Mouse (Mus musculus): Measurements from ENCODE around the gene Alox12. TPM values are rescaled to one million over a fixed set of nuclear protein-coding genes. Genes with fewer than 3 reads are reported as not detected.
A peak's percentile ranks its signal among the peaks of the same experiment; 100 is the strongest.

The Alox12 gene
- total RNA-seq, 1 experiment from 2014 or later: 10.5 TPM

DNA sequence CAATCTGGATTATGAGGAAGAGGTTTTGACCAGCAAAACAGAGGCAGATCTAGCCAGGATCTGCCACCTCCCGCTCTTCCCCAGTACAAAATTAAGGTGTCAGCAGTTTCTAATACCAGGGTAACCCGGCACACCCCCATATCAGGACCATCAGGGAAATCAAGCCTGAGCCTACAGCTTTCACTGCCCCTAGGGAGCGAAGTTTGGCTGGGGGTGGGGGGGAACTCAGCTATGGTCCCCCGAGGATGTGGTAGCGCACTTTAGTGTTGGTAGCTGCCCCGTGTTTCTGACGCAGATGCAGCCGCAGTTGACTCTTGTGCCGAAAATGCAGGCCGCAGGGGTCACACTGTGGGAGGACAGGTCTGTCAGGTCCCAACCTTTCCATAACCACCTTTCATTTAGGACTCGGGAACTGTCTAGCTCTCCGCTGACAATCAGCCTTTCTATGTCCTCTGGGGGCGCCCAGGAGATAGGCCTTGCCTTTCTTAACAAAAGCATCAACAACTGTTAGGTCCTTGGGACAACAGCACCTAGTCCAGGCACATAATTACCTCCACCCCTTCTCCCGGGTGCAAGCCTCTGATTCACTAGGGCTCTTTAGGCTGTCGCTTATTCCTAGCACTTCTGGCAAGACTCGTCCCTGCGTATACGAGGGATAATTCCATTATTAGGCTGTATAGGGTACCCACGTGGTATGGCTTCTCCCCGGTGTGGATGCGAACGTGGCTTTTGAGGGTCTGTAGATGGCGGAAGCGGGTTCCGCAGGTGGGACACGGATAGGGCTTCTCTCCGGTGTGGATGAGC, 29.2 kb downstream of the Alox12 start:
- no peak for ATAC-seq (ENCODE audit: extremely low read depth, insufficient number of reproducible peaks, low FRiP score, poor library complexity, severe bottlenecking)

DNA sequence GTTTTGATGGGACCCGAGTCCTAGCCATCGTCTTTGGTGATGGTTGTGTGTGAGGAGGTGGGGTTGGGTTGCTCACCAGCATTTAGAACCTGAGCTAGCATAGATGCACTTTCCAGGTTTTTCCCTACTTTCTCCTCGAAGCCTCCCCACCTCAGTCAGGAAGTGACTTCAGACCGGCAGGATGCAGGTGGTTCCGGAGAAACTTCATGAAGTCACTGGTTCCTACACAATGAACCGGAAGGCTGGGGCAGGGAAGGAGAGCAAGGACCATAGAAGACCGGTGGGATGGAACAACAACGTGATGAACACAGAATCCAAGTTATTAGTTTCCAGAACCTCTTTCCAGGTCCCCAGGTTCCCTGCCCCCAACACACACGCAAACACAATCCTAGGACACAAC, 31.4 kb downstream of the Alox12 start:
- no peak for ATAC-seq (ENCODE audit: extremely low read depth, insufficient number of reproducible peaks, low FRiP score, poor library complexity, severe bottlenecking)

DNA sequence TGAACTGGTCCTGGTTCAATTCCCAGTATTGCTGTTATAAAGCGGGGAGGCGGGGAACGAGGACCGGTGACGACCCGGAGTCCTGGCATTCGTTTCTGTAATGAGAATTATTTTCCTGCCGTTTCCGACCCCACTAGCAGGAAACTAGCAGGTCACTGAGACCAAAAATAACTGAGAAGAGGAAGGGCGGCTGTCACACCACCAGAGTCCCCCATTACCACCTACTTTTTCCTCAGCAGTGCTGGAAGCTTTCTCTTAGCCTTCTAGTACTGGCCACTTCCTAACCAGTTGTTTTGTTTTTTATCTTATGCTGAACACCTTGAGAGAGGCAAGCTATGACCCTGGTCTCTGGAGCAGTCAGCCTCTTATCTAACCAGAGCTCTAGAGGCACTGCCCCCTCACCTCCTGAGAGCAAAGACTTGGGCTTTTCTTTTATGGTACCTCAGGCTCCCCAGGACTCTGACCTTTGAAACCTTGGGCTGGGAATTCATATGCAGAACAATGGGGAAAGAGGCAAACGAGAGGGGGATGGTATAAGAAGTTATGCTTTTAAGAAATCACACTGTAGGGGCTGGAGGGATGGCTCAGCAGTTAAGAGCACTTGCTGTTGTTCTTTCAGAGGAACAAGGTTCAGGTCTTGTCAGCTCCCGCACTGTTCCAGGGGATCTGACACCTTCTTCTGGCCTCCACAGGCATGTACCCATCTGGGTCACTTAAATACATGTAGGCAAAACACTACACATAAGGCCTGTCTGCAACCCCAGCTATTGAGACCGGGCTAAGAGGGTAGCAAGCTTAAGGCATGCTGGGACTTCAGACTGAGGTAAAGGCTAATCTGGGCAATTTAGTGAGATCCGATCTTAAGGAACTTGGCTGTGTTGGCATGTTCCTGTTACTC, 33.3 kb downstream of the Alox12 start:
- ATAC-seq (ENCODE audit: extremely low read depth, insufficient number of reproducible peaks, low FRiP score, poor library complexity, severe bottlenecking): no peak

DNA sequence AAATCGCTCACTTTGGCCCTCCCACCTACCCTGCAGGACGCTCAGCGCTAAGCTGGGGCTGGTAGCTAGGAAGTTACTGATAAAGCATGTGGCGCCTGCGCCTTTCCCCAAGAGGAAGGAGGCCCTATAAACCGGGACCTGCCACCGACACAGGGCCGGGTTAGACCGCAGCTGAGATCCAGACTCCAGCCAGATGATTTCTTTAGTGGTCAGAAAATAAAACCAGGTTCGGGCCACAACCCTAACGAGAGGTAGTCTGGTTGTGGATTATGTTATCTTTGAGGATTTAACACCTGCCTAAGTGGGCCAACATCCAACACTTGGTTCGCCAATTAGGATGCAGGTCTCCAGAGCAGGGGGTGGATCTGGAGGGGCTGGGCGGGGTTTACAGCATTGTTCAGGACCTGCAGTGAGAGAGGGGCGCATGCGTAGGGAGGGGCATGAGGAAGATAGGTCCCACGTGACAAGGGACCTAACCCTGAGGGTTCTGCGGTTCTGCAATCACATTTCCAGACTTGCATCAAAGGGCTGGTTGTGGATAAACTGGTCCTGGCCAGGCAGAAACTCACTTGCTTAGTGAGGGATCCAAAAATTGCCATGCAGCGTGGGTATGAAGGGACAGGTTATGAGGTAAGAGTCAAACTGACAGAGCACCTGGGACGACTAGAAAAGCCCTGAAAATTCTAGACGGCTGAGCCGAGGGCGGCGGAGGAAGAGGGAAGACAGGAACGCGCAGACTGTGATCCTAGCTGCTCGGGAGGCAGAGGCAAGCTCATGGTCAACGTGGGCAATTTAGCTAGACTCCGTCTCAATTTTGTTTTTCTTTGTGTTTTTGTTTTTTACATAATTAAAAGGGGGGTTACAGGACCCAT, 34.2 kb downstream of the Alox12 start, which contains the start of gene Slc16a13:
Gene Slc16a13, minus strand, starts transcription at position 334 of the 872 bp plus-strand sequence.
- peak; percentile 84 for ATAC-seq (ENCODE audit: extremely low read depth, insufficient number of reproducible peaks, low FRiP score, poor library complexity, severe bottlenecking)

DNA sequence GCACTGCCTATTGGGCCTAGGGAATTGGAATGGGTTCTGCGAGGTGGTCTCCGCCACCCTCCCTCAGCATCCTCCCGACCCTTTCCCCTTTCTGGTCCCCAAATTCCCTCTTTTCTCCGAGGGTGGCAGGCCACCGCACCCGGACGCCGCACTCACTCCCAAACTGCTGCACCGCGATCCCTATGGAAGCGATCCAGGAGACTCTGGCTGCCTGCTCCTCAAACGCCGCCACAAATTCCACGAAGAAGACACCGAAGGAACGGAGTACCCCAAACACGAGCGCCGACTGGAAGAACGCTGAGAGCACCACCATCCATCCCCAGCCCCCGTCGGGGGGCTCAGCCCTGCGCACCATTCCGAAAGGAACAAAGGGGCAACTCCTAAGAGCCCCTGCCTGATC, 34.8 kb downstream of the Alox12 start:
- ATAC-seq (ENCODE audit: extremely low read depth, insufficient number of reproducible peaks, low FRiP score, poor library complexity, severe bottlenecking): no peak

DNA sequence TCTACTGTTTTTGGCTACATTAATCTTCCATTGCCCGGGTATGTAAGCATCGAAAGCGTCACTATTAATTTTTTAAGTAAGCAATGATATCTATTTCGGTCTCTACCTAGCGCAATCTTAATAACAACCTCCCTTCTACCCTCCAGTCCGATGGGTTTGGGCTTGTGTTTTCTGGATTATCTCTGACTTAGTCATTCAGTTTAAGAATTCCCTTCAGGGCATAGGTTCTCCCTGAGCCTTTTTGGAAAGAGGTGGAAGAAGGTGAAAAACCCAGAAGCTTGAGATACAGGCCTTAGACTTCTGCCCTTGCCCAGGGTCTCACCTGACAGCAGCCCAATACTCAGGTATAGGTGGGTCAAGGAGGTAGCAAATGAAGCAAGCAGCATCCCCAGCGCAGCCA, 35.3 kb downstream of the Alox12 start:
- ATAC-seq (ENCODE audit: extremely low read depth, insufficient number of reproducible peaks, low FRiP score, poor library complexity, severe bottlenecking): no peak

DNA sequence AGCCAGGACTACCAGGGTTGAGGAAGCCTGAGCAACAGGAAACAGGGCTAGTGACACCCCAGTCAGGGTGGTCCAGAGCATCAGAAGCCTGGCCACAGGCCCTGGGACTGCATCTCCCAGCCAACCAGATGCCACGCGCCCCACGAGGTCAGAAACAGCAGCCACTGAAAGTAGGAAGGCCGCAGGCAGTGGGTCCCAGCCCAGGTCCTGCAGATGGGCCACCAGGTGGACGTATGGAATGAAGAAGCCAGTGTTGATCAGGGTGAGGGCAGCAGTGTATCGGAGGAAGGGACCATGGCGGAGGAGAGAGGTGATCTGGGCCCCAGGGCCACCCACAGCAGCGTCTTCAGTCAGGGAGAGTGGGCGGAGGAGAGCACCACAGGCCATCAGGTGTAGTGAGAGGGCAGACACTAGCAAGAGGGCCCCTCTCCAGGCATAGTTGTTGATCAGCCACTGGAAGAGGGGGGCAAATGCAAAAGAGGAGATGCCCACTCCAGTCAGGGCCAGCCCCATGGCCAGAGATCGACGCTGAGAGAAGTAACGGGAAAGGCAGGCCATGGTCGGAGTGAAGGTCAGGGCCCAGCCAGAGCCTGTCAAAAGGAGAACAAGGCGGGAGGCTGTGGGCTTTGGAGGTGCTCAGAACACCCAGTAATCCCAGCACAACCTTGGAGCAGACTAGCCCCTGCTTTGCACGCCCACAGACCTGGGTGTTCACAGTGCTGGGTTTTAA, 36.2 kb downstream of the Alox12 start:
- no peak for ATAC-seq (ENCODE audit: extremely low read depth, insufficient number of reproducible peaks, low FRiP score, poor library complexity, severe bottlenecking)

DNA sequence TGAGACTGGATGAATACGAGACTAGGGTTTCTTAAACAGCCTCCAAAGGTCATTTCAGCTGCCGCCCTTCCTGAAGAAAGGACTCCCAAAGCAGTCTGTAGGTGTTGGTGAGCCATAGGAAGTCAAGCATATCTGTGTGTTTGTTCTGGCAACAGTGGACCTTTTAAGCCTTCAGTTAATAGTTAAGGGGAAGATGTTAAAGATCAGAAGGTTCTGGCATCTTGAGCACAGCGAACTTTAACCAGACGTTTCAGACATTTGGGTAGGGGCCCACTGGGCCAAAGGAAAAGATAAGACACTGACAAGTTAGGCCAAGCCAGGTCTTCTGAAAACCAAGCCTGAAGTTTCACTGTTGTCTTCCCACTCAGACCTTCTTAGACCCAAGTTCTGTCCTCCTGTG, 37.1 kb downstream of the Alox12 start:
- no peak for ATAC-seq (ENCODE audit: extremely low read depth, insufficient number of reproducible peaks, low FRiP score, poor library complexity, severe bottlenecking)

DNA sequence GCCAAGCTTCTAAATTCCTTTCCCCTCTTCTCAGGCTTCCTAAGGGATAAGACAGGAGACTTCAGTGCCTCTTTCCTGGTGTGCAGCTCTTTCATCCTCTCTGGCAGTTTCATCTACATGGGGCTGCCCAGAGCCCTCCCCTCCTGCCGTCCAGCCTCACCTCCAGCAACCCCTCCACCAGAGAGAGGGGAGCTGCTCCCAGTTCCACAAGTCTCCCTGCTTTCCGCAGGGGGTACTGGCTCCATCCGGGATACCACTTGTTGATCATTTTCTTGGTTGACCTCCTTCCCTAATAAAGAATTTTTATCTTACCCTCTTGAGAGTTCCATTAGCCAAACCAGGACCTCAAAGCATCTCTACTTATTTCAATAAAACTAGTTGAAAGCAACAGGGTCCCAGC, 39.0 kb downstream of the Alox12 start:
- ATAC-seq (ENCODE audit: extremely low read depth, insufficient number of reproducible peaks, low FRiP score, poor library complexity, severe bottlenecking): no peak

DNA sequence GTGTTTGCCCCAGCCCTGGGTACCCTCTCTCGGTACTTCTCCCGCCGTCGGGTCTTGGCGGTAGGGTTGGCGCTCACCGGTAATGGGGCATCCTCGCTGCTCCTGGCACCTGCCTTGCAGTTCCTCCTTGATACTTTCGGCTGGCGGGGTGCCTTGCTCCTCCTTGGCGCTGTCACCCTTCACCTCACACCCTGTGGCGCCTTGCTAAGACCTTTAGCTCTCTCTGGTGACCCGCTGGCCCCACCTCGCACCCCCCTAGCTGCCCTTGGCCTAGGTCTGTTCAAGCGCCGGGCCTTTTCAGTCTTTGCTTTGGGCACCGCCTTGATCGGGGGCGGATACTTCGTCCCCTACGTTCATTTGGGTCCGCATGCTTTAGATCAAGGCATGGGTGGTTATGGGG, 39.9 kb downstream of the Alox12 start:
- no peak for ATAC-seq (ENCODE audit: extremely low read depth, insufficient number of reproducible peaks, low FRiP score, poor library complexity, severe bottlenecking)

DNA sequence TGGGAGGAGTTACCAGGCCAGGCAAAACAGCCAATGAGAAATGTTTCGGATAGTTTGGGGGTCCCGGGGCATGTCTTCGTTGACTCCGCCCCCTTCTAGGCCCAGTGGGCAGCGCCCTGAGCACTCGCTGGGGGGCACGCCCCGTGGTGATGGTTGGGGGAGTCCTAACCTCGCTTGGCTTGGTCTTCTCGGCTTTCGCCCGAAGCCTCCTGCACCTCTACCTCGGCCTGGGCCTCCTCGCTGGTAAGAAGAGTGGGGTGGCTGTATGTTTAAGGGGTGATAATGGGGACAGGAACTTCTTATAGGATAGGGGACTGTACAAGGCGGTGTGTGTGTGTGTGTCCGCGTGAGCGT, 40.3 kb downstream of the Alox12 start:
- no peak for ATAC-seq (ENCODE audit: extremely low read depth, insufficient number of reproducible peaks, low FRiP score, poor library complexity, severe bottlenecking)

DNA sequence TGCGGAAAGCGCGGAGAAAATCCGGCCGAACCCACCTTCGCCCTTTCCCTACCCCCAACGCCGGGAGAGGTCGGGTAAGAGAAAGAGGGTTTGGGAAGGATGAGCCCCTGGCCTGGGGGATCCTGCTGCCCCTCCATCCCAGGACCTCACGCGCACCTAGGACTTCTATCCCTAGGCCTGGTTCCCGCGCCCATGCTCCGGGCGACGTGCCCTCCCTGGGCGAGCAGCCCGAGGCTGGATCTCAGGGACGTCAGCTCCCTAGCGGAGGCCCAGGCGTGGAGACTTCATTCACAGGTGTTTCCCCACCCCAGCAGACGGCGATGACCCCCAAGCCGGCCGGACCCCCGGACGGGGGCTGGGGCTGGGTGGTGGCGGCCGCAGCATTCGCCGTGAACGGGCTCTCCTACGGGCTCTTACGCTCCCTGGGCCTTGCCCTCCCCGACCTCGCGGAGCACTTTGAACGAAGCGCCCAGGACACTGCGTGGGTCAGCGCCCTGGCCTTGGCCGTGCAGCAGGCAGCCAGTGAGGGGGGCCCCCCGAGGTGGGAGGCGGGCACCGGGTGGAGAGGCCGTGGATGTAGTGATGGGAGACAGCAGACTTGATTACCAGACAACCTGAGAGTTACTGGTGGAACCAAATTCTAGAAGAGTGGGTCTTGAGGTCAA, 40.8 kb downstream of the Alox12 start:
- no peak for ATAC-seq (ENCODE audit: extremely low read depth, insufficient number of reproducible peaks, low FRiP score, poor library complexity, severe bottlenecking)

DNA sequence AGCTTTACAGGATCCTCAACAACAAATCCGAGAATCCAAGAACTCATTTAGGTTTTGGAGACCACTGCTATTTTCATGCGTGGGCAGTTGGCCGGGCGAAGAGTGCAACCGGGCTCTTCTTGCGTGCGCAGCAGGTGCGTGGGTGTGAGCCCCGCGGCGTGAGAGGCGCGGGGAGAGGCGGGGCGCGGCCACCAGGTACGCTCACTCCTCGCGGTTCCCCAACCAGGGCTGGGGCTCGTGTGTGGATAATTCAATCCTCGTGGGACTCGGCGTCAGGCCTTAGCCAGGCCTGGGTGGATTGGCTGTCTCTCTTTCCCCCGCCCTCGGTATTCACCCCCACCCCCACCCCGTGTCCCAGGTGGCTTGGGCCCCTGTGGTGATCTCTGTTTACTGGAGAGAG, 41.4 kb downstream of the Alox12 start:
- no peak for ATAC-seq (ENCODE audit: extremely low read depth, insufficient number of reproducible peaks, low FRiP score, poor library complexity, severe bottlenecking)

DNA sequence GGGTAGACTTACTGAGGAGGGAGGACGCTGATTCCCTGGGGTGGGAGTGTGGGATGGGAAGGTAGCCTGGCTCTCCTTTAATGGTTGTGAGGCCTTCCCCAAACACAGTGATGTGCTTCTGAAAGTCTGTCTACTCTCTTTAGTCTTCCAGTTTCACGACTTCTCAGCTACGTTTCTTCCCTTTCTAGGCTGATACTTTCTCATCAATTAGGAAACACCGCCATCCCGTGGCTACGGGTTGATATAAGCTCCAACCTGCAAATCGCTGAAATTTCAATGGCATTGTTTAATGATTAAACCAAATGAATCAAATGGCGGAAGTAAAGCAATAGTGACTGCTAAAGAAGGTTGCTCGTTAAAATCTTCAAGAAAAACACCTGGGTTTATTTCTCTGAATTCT, 42.3 kb downstream of the Alox12 start:
- peak; percentile 38; the same call in 1 of the 2 replicates for ATAC-seq (ENCODE audit: extremely low read depth, insufficient number of reproducible peaks, low FRiP score, poor library complexity, severe bottlenecking)

DNA sequence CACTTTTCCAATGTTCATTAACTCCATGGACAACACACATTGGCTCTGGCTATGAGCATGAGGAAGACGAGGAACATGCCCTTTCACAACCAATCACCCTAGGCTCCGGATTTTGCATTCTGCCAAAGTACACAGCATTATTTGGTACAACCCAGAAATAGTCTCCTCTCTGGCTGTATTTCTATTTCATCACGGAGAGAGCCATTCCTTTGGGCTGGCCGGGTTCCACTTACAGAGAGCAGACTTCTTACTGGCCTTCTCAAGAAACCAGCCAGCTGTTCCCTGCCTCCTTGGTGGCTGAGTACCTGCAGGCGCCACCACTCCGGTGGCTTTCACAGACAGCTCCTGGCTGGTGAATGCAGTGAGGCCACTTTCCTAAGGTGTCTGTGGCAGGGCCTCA, 42.7 kb downstream of the Alox12 start, which contains the start of gene Slc16a11:
Gene Slc16a11, plus strand, starts transcription at position 330 of the 400 bp plus-strand sequence.
- ATAC-seq (ENCODE audit: extremely low read depth, insufficient number of reproducible peaks, low FRiP score, poor library complexity, severe bottlenecking): no peak

DNA sequence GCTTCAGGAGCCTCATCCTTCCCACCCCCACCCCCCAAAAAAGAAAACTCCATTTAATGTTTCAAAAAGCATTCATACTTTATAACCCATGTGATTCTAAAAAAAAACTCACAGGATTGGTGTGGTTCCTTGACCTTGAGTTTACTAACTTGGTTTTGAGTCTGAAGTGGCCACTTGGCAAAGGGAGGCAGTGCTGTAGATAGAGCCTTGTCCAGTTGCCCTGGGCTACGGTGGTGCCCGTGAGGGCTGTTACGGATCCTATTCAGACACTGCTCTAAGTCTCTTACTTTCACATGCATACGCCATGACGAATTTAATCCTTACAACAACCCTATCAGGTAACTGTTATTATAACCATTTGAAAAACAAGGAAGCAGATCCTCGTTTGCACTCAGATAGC, 43.2 kb downstream of the Alox12 start:
- no peak for ATAC-seq (ENCODE audit: extremely low read depth, insufficient number of reproducible peaks, low FRiP score, poor library complexity, severe bottlenecking)

DNA sequence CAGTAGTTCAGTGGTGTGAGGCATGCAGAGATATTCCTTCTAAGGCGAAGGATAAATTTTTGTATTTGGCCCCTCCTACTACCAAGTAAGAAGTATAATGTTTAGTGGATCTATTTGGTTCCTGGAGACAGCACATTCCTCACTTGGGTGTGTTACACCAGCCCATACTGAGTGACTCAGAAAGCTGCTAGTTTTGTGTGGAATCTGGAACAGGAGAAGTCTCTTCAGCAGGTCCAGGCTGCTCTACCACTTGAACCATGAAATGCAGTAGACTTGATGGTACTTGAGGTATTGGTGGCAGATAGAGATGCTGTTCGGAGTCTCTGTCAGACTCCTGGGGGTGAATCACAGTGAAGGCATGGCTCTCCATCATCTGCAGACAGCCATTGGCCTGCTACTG, 44.5 kb downstream of the Alox12 start:
- ATAC-seq (ENCODE audit: extremely low read depth, insufficient number of reproducible peaks, low FRiP score, poor library complexity, severe bottlenecking): no peak

DNA sequence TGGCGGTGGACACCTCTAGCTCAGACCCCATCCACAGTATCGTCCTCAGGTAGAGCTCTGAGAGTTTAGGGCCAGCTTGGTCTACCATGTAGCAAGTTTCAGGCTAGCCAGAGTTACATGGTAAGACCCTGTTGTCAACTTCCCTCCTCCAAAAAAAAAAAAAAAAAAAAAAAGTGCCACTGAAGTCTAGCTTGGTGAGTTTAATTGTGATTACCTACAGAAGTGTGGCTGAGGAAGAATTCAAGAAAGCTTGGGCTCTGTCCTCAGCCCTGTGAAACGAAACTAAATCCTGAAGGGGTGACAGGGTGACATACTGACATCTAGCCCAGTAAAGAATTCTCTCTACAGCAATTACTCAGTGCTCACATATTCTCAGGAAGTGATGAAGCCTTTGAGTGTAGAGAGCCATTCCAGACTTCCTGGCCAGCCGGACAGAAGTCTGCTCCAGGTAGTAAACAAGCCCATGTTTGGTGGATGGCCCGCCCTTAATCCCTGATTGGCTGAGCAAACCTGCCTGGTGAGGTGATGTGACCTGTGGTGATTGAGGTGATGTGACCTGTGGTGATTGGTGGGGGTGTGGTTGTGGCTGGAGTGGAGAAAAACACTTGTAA, 46.3 kb downstream of the Alox12 start:
- no peak for ATAC-seq (ENCODE audit: extremely low read depth, insufficient number of reproducible peaks, low FRiP score, poor library complexity, severe bottlenecking)
